Mouse (Mus musculus): ENCODE results near the gene Has3.

- TF ChIP-seq CTCF (IDR thresholded peaks at IDR 0.05; ENCODE audit: borderline replicate concordance, insufficient read depth, low read length): no peak
- TF ChIP-seq POLR2A (IDR thresholded peaks at IDR 0.05; ENCODE audit: low read depth, low read length): no peak
Measured at GRCm38 (mm10) chr8:106929921-106930320, 59.9 kb downstream of the Has3 start.

Data from embryonic fibroblast, embryonic 13.5 days (primary cell).